In genomic region chr2:32727435-32727834, GRCm38 (mm10) we compare ENCODE assay signal across 8 mouse cellular contexts. TPM values are rescaled to one million over a fixed set of nuclear protein-coding genes. Genes with fewer than 3 reads are reported as not detected.
DNase-seq lines count a peak whose midpoint lies in the region; ATAC-seq lines count a peak whose summit lies in the region.

No protein-coding gene starts in this region.

- peak overlapping the region; percentile 54; the same call in 1 of the 2 replicates for H3K9ac ChIP-seq in hindbrain, embryonic 12.5 days

- H3K27ac ChIP-seq in hindbrain, embryonic 12.5 days, result peak overlapping the region; percentile 23; the same call in 1 of the 2 replicates

- H3K9me3 ChIP-seq in hindbrain, embryonic 12.5 days (replicated peaks), result no peaks in the 10 kb centered on the region

- peak overlapping the region; percentile 55 for H3K4me2 ChIP-seq in hindbrain, embryonic 12.5 days (replicated peaks)

- H3K4me1 ChIP-seq in hindbrain, embryonic 12.5 days, result peaks cover 19% of the 10 kb centered on the region

- peak overlapping the region; percentile 28 for H3K4me3 ChIP-seq in hindbrain, embryonic 12.5 days

- no peaks in the 10 kb centered on the region for H3K27me3 ChIP-seq in hindbrain, embryonic 12.5 days

- 4% methylated on average over 16 of the region's 16 CpGs for WGBS in hindbrain, embryonic 12.5 days

- DNase-seq in MN1 (ENCODE audit: low spot score), result peak; percentile 93
- DNase-seq in cerebellum, postnatal 10 days, result peak; percentile 89 to 94
- peak; percentile 85 to 87 for DNase-seq in frontal cortex, postnatal 10 days (ENCODE audit: low spot score in 2 of 2)
- peak; percentile 52 to 54 for DNase-seq in layer of hippocampus, postnatal 25 days (ENCODE audit: extremely low spot score in 1 of 2, low spot score in 1 of 2)
- DNase-seq in lung, postnatal 25 days (ENCODE audit: low spot score), result peak; percentile 98
- peak; percentile 93 for DNase-seq in retina, embryonic 14.5 days (ENCODE audit: low spot score)
- DNase-seq in thymus, postnatal 4 days, result peak; percentile 81

- peak; percentile 91 for ATAC-seq in hindbrain, embryonic 12.5 days (ENCODE audit: low FRiP score)

- H3K36me3 ChIP-seq in hindbrain, embryonic 12.5 days, result no peaks in the 10 kb centered on the region

RNA-seq across cellular contexts. Expression of gene Sh2d3c, which starts 6.6 kb away (rescaled TPM):
- 33.5 and 34.8 TPM in 2 replicates for polyA plus RNA-seq in hindbrain, embryonic 12.5 days (2016; fragmentation: Nextera tagmentation; extraction: Ambion mirVana)
- total RNA-seq in layer of hippocampus, postnatal 25 days (2021), result 10 to 100 TPM; 22.8 to 23.9 TPM

RNA-seq across cellular contexts. Expression of gene 6330409D20Rik, which starts 13.4 kb away (rescaled TPM):
- polyA plus RNA-seq in hindbrain, embryonic 12.5 days (2016; fragmentation: Nextera tagmentation; extraction: Ambion mirVana), result 1.6 and 2.0 TPM in 2 replicates
- total RNA-seq in layer of hippocampus, postnatal 25 days (2021), result 1 to 10 TPM; 1.1 to 1.3 TPM

RNA-seq across cellular contexts. Expression of gene Cdk9, which starts 14.6 kb away (rescaled TPM):
- 99.0 and 101 TPM in 2 replicates for polyA plus RNA-seq in hindbrain, embryonic 12.5 days (2016; fragmentation: Nextera tagmentation; extraction: Ambion mirVana)
- total RNA-seq in layer of hippocampus, postnatal 25 days (2021), result 100 to 1,000 TPM in 1 of 2 experiments, 10 to 100 TPM in 1; 96.0 to 106 TPM

RNA-seq across cellular contexts. Expression of gene Fpgs, which starts 23.5 kb away (rescaled TPM):
- polyA plus RNA-seq in hindbrain, embryonic 12.5 days (2016; fragmentation: Nextera tagmentation; extraction: Ambion mirVana), result 19.5 and 20.1 TPM in 2 replicates
- 10 to 100 TPM in 1 of 2 experiments, 1 to 10 TPM in 1; 8.4 to 10.7 TPM for total RNA-seq in layer of hippocampus, postnatal 25 days (2021)

RNA-seq across cellular contexts. Expression of gene Tor2a, which starts 29.6 kb away (rescaled TPM):
- 52.1 and 55.9 TPM in 2 replicates for polyA plus RNA-seq in hindbrain, embryonic 12.5 days (2016; fragmentation: Nextera tagmentation; extraction: Ambion mirVana)
- 10 to 100 TPM; 32.2 to 33.3 TPM for total RNA-seq in layer of hippocampus, postnatal 25 days (2021)

Comparison
In these comparisons a context has a peak if more than half of its experiments do, and no peak if none do; other contexts are left out.
1. Peak in every context shown above with its lines: DNase-seq, ATAC-seq, H3K4me3 ChIP-seq and H3K27ac ChIP-seq.